Comparison of ENCODE assay signal across 9 mouse cellular contexts in the genomic region with DNA sequence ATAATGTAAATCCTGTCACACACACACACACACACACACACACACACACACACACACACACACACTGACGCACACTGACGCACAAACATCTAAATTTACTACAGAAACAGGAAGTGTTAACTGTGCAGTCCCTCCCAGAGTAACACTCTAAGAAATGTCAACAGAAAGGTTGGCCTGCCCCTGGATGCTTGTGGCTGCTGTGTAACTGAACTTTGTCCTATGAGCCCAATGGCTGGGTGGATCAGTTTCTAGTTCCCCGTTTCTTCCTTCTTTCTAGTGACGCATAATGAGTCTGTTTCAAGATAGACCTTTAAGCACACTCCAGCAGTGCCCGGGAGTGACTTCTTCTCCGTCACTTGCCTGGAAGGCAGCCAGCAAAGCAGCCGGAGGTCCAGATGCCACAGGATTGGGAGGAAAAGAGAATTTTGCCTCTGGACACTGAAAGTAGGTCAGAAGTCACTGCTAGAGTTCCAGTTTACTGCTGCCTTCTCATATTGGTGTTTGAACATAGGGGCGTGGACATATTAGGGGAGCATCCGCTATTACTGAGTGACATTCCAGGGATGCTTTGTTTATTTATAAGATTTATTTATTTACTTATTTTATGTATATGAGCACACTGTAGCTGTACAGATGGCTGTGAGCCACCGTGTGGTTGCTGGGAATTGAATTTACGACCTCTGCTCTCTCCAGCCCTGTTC. TPM values are rescaled to one million over a fixed set of nuclear protein-coding genes. Genes with fewer than 3 reads are reported as not detected.
DNase-seq lines count a peak whose midpoint lies in the region; ATAC-seq lines count a peak whose summit lies in the region.
"Had no signal": no experiment of that assay in that cellular context is flagged by ENCODE, and none has a peak within 500 bp of the region (broad histone marks: within the 10 kb centered on the region; RNA-seq: fewer than 3 reads in every experiment).

No protein-coding gene starts in this region.

- intact Hi-C loops in heart, postnatal 14 days (cut with DNase I): no loop called here

- H3K4me1 ChIP-seq in embryonic facial prominence, embryonic 13.5 days: peaks cover 9% of the 10 kb centered on the region; the same call in 1 of the 2 replicates
- H3K4me1 ChIP-seq in embryonic facial prominence, embryonic 10.5 days: peaks cover 8% of the 10 kb centered on the region
- peaks cover 86% of the 10 kb centered on the region for H3K4me1 ChIP-seq in megakaryocyte, embryonic 14.5 days

- H3K36me3 ChIP-seq in embryonic facial prominence, embryonic 13.5 days: no peaks in the 10 kb centered on the region
- no peaks in the 10 kb centered on the region for H3K36me3 ChIP-seq in embryonic facial prominence, embryonic 10.5 days (replicated peaks)
- peaks cover 34% of the 10 kb centered on the region for H3K36me3 ChIP-seq in megakaryocyte, embryonic 14.5 days (replicated peaks; ENCODE audit: low read length)

- 0 out of 2 replicates have a peak overlapping the region, but pooled peaks have one; percentile 1 for H3K9ac ChIP-seq in embryonic facial prominence, embryonic 13.5 days

- no peak for DNase-seq in embryonic facial prominence, embryonic 10.5 days (ENCODE audit: low spot score)
- peak; percentile 43 for DNase-seq in Muller cell, postnatal 12 days (ENCODE audit: inconsistent ontology term)
- peak; percentile 27 to 43 for DNase-seq in cerebellum, postnatal 36 days
- DNase-seq in heart, postnatal 14 days: peak; percentile 85 to 88
- DNase-seq in kidney, postnatal 36 days: peak; percentile 94 to 95
- peak; percentile 48 for DNase-seq in thymus, postnatal 14 days

- H3K27me3 ChIP-seq in embryonic facial prominence, embryonic 13.5 days: no peaks in the 10 kb centered on the region
- no peaks in the 10 kb centered on the region for H3K27me3 ChIP-seq in embryonic facial prominence, embryonic 10.5 days (replicated peaks; ENCODE audit: low read depth, poor library complexity, severe bottlenecking)
- no peaks in the 10 kb centered on the region for H3K27me3 ChIP-seq in megakaryocyte, embryonic 14.5 days (replicated peaks)

- ATAC-seq in embryonic facial prominence, embryonic 13.5 days (ENCODE audit: insufficient number of reproducible peaks, insufficient read depth, low FRiP score, low TSS enrichment, low read depth): no peak

- WGBS in embryonic facial prominence, embryonic 13.5 days: 54% methylated on average over 11 of the region's 11 CpGs
- 70% methylated on average over 11 of the region's 11 CpGs for WGBS in embryonic facial prominence, embryonic 10.5 days

- no peak overlapping the region for H3K4me2 ChIP-seq in embryonic facial prominence, embryonic 13.5 days

- H3K27ac ChIP-seq in embryonic facial prominence, embryonic 13.5 days: no peak overlapping the region
- no peak overlapping the region for H3K27ac ChIP-seq in embryonic facial prominence, embryonic 10.5 days (replicated peaks)

- H3K4me3 ChIP-seq in embryonic facial prominence, embryonic 13.5 days: no peak overlapping the region
- H3K4me3 ChIP-seq in embryonic facial prominence, embryonic 10.5 days: no peak overlapping the region
- H3K4me3 ChIP-seq in megakaryocyte, embryonic 14.5 days (replicated peaks): peak overlapping the region; percentile 42

- no peaks in the 10 kb centered on the region for H3K9me3 ChIP-seq in embryonic facial prominence, embryonic 13.5 days
- no peaks in the 10 kb centered on the region for H3K9me3 ChIP-seq in embryonic facial prominence, embryonic 10.5 days
- H3K9me3 ChIP-seq in megakaryocyte, embryonic 14.5 days: no peaks in the 10 kb centered on the region

RNA-seq across cellular contexts. Expression of a gene that starts 25.2 kb away (rescaled TPM):
- polyA plus RNA-seq in embryonic facial prominence, embryonic 13.5 days (2015; fragmentation: Nextera tagmentation; extraction: Ambion mirVana): 6.0 and 7.1 TPM in 2 replicates
- 2.8 and 3.5 TPM in 2 replicates for polyA plus RNA-seq in embryonic facial prominence, embryonic 10.5 days (2016; fragmentation: Nextera tagmentation; extraction: Ambion mirVana)
- 10 to 100 TPM; 28.3 to 28.5 TPM for total RNA-seq in heart, postnatal 14 days (2021)
- 6.3 and 58.2 TPM in 2 replicates for polyA plus RNA-seq in megakaryocyte, embryonic 14.5 days (2012; ENCODE audit: insufficient read depth, low replicate concordance)

RNA-seq across cellular contexts. Expression of a gene that starts 42.3 kb away (rescaled TPM):
- polyA plus RNA-seq in embryonic facial prominence, embryonic 13.5 days (2015; fragmentation: Nextera tagmentation; extraction: Ambion mirVana): 4.8 and 5.1 TPM in 2 replicates
- 4.5 and 4.7 TPM in 2 replicates for polyA plus RNA-seq in embryonic facial prominence, embryonic 10.5 days (2016; fragmentation: Nextera tagmentation; extraction: Ambion mirVana)
- total RNA-seq in heart, postnatal 14 days (2021): 10 to 100 TPM; 11.8 to 12.3 TPM
- 0.70 TPM in 1 of 2 replicates, not detected in the other for polyA plus RNA-seq in megakaryocyte, embryonic 14.5 days (2012; ENCODE audit: insufficient read depth, low replicate concordance)

RNA-seq across cellular contexts. Expression of a gene that starts 49.3 kb away (rescaled TPM):
- polyA plus RNA-seq in embryonic facial prominence, embryonic 13.5 days (2015; fragmentation: Nextera tagmentation; extraction: Ambion mirVana): 1.7 and 2.0 TPM in 2 replicates
- not detected in 2 replicates for polyA plus RNA-seq in embryonic facial prominence, embryonic 10.5 days (2016; fragmentation: Nextera tagmentation; extraction: Ambion mirVana)
- not detected for total RNA-seq in heart, postnatal 14 days (2021)
- not detected in 2 replicates for polyA plus RNA-seq in megakaryocyte, embryonic 14.5 days (2012; ENCODE audit: insufficient read depth, low replicate concordance)
- total RNA-seq: left cerebral cortex, postnatal 25 days had no signal

RNA-seq across cellular contexts. Expression of a gene that starts 54.3 kb away (rescaled TPM):
- polyA plus RNA-seq in embryonic facial prominence, embryonic 13.5 days (2015; fragmentation: Nextera tagmentation; extraction: Ambion mirVana): 21.4 and 22.4 TPM in 2 replicates
- 26.0 and 27.2 TPM in 2 replicates for polyA plus RNA-seq in embryonic facial prominence, embryonic 10.5 days (2016; fragmentation: Nextera tagmentation; extraction: Ambion mirVana)
- total RNA-seq in heart, postnatal 14 days (2021): 1 to 10 TPM; 4.1 to 5.6 TPM
- polyA plus RNA-seq in megakaryocyte, embryonic 14.5 days (2012; ENCODE audit: insufficient read depth, low replicate concordance): 2.3 and 3.1 TPM in 2 replicates

RNA-seq across cellular contexts. Expression of a gene that starts 57.6 kb away (rescaled TPM):
- not detected in 2 replicates for polyA plus RNA-seq in embryonic facial prominence, embryonic 13.5 days (2015; fragmentation: Nextera tagmentation; extraction: Ambion mirVana)
- not detected in 2 replicates for polyA plus RNA-seq in embryonic facial prominence, embryonic 10.5 days (2016; fragmentation: Nextera tagmentation; extraction: Ambion mirVana)
- total RNA-seq in heart, postnatal 14 days (2021): not detected
- not detected in 2 replicates for polyA plus RNA-seq in megakaryocyte, embryonic 14.5 days (2012; ENCODE audit: insufficient read depth, low replicate concordance)
- total RNA-seq: left cerebral cortex, postnatal 25 days had no signal
